Mouse (Mus musculus) retina, postnatal 7 days (tissue): ENCODE measurements around the gene Gpt2.
A peak's percentile ranks its signal among the peaks of the same experiment; 100 is the strongest.

ENCODE experiments used
- DNase-seq: peaks from one replicate; pipeline ENCODE4 v3.0.0-alpha.2; 2012; ENCODE audit warnings: low read depth, low spot score

Gpt2 gene

DNA sequence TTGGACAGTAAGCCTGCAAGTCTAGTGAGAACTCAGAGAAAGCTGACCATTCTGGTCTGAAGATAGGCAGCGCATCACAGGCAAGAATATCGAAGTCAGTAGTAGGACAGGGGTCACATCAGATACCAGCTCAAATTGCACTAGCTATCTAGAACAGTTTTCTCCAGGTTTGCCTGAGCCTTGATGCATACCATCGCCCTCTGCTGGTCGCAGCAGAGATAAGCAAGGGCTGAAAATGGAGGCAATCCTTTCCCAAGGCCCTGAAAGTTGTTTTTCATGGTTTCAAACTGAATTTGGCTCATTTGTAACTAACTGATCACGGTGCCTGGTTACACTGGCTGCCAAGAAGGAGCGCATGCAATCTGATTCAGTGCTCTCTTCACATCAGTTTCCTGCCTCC is 33.7 kb downstream of the Gpt2 start:
- DNase-seq = peak; percentile 51

GRCm38 (mm10) chr8:85528959-85529358 is 36.6 kb downstream of the Gpt2 start:
- no peak for DNase-seq

- DNase-seq = no peak
Observed at GRCm38 (mm10) chr8:85530717-85531116, 38.3 kb downstream of the Gpt2 start.

DNA sequence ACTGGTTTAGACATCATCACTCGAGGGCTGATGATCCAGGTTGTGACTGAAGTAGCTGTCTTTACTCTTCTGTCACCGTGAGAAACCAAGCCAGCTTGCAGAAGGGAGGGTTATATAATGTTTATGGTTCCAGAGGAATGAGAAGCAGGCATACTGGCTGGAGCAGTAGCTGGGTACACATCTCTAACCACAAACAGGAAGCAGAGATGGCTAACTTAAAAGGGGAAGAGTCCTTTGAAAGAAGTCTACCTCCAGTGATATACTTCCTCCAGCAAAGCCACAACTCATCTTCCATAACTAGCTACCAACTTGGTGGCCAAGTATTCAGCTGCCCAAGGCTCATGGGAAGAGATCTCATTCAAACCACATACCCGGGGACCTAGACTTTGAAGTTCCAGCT is 39.1 kb downstream of the Gpt2 start:
- no peak for DNase-seq

GRCm38 (mm10) chr8:85532843-85533242 is 40.5 kb downstream of the Gpt2 start:
- DNase-seq = no peak

- DNase-seq = no peak
Observed at GRCm38 (mm10) chr8:85533434-85533833, 41.1 kb downstream of the Gpt2 start.

GRCm38 (mm10) chr8:85534163-85534562 is 41.8 kb downstream of the Gpt2 start:
- no peak for DNase-seq

GRCm38 (mm10) chr8:85536332-85536731 is 44.0 kb downstream of the Gpt2 start:
- DNase-seq = no peak

GRCm38 (mm10) chr8:85551934-85552333 is 59.6 kb downstream of the Gpt2 start:
- DNase-seq = no peak

DNA sequence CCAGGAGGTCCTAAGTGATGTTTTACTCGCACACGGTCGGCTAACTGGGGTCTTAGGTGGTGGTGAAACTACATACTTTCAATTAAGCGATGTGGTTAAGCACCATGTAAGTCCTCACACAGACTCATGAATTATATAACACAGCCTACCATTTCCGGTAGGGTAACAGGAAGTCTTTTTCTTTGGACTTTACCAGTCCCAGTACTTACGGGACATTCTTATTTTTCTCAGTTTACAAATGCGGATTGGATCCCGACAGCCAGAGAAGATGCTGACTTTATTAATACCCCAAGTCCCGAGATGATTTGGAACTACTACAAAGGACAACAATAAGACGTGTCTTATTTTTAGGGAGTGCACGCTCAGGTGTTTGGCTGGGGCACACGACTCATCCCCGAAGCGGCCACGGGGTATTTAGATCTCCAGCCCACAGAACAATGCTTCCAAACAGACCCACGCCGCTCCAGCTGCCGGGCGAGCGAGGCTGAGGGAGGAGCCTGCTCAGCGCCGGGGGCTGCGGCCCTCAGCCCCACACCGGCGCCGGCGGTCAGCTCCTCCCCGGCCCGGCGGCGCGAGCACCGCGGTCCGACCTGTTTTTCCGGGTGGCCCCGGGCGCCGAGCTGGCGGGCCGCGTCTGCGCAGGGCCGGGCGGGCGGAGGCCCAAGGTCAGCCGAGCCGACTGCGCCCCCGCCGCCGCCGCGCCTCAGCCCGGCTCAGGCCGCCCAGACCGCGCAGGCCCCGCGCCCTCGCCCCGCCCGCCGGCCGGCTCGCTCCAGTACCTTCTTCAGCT is 62.2 kb downstream of the Gpt2 start:
- peak; percentile 2 for DNase-seq

DNA sequence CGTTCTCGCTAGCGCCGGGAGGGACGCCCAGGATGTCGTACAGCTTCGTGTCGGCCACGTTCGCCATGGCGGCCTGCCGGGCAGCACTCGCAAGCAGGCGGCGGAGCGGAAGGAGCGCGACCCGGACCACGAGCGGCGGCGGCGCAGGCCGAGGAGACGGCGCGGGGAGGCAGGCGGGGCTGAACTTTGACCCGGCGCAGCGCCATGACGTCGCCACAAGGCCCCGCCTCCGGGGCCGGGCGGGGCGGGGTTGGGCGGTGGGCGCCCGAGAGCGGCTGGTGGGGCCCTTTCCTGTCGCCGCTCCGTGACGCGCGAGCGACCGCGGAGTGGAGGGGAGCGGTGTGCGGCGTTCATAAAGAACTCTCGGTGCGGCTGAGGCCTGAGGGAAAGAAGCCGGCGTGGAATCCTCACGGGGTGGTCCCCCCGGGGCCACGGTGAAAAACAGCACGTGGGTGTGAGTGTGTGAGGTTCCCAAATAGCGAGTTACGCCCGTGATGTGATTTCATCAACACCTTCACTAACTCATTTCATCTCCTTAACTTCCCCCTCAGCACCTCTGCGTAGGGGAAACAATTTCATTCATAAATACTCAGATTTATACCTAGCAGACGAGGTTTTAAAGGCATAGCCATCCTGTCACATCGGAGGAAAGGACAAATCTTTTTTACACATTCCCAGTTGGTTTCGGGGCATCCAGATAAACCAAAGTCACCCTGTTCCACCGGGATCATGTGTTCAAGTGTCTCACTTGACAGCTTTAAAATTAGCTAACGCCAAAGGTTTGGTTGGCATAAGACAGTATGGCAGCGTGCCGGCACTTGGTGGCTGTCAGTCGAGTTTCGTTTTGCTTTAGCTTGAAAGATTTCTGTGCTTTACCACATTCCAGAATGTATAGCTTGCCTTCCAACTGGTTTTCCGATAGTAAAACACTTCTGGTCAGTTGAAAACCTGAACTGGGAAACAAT is 63.1 kb downstream of the Gpt2 start, which contains the start of gene Dnaja2:
Gene Dnaja2 (minus strand): TSS at position 164 of the 965 bp plus-strand sequence.
- peak; percentile 83 for DNase-seq

DNA sequence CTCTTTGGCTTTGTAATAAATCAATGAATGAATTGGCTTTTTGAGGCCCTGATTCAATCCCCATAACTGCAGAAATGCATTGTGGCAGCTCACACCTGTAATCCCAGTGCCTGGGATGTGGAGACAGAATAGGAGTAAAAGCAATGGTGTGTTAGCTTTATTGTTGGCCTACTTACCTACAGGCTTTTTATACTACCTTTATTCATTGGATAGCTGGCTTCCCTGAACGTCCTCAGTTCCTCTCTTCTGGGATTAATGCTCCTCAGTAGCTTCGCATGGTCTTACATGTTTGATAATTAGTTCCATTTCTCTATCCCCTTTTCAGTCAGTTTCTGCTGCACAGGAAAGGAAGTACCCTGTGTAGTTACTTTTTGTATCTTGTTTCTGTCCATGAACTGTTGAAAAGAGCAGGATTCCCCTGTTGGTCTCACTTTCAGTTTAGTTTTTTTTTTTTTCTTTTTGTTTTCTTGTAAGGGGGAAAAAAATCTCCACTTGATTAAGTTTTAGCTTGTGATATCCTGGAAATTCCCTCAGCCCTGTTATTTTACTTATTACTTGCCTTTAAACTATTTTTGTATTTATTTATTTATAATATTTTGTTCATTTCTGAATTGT is 64.7 kb downstream of the Gpt2 start:
- DNase-seq = no peak

DNA sequence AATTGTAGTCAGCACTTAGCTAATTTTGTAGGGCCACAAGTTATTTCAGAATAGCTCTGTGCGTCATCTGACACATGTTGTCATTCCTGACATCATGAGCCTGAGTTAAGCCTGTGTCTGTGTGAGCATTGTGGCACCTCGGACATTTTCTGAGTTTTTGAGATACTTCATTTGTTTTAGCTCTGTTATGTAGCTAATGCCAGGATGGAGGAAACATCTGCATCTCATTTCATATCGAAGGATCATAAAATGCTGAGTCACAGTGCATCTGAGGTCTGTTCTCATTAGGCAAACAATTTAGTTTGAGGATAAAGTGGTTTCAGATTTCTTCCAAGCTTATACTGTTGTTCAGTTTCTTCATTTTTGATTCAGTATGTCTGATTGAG is 65.2 kb downstream of the Gpt2 start:
- no peak for DNase-seq

GRCm38 (mm10) chr8:85559201-85559600 is 66.8 kb downstream of the Gpt2 start:
- no peak for DNase-seq

GRCm38 (mm10) chr8:85559966-85560365 is 67.6 kb downstream of the Gpt2 start:
- DNase-seq = no peak

DNA sequence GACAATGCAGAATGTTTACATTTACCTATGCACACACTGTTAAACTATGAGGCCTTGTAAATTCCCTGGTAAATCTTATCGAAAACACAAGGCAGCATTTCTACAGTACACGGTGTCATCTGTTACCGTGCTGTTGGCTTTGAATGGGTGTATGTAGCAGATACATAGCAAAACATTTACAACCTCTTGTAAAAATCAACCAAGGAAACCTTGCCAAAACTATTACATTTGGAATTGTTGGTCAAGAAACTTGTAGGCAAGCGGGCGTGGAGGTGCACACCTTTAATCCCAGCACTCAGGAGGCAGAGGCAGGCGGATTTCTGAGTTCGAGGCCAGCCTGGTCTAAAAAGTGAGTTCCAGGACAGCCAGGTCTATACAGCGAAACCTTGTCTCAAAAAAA is 71.0 kb downstream of the Gpt2 start:
- no peak for DNase-seq

DNA sequence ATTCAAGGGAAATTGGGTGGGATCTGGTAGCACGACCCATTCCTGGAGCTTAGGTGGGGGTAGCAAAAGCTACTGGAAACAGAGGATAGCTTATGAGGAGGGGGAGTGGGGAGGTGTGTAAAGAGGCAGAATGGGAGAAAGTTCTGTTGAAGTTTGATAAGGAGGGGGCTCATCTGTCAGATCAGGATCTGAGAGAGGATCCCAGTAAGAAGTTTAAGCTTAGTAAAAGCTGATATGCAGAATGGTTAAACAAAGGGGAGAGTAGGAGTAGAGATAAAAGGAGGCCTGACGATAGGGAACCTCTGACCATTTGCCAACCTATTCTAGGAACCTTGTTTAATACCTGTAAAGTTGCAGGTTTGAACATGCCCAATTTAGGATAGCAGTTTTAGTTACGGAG is 72.8 kb downstream of the Gpt2 start:
- no peak for DNase-seq

GRCm38 (mm10) chr8:85567801-85568200 is 75.4 kb downstream of the Gpt2 start:
- DNase-seq = no peak

GRCm38 (mm10) chr8:85570466-85570865 is 78.1 kb downstream of the Gpt2 start:
- no peak for DNase-seq

GRCm38 (mm10) chr8:85573972-85574496 is 81.7 kb downstream of the Gpt2 start:
- DNase-seq = no peak
